Mouse (Mus musculus): ENCODE results near the gene Cdk4. TPM values are rescaled to one million over a fixed set of nuclear protein-coding genes. Genes with fewer than 3 reads are reported as not detected.
A peak's percentile ranks its signal among the peaks of the same experiment; 100 is the strongest.

The Cdk4 gene
- polyA plus RNA-seq, 1 experiment from 2014 or later, result 293 TPM

GRCm38 (mm10) chr10:127076082-127076481, 12.7 kb downstream of the Cdk4 start:
- no peaks in the 10 kb centered on the region for H3K36me3 ChIP-seq (ENCODE audit: control insufficient read depth, insufficient read depth)
- peak overlapping the region; percentile 33; the same call in 1 of the 2 replicates for H3K4me2 ChIP-seq (ENCODE audit: low read depth, low read length)
- peaks cover 23% of the 10 kb centered on the region for H3K4me1 ChIP-seq (ENCODE audit: control insufficient read depth, low read depth, low read length)
- no peak for ATAC-seq (ENCODE audit: low read depth)
- H3K27me3 ChIP-seq (ENCODE audit: control insufficient read depth, insufficient read depth, low read depth, low read length), result peaks cover 25% of the 10 kb centered on the region
- H3K4me3 ChIP-seq (ENCODE audit: low read depth, low read length), result peak overlapping the region; percentile 33; the same call in 1 of the 2 replicates
- no peak overlapping the region for H3K27ac ChIP-seq (ENCODE audit: low read length)
- H3K9me3 ChIP-seq (replicated peaks; ENCODE audit: control insufficient read depth, low read length), result no peaks in the 10 kb centered on the region
- 19% methylated on average over 4 of the region's 4 CpGs for WGBS (ENCODE audit: insufficient replicate concordance)
- H3K9ac ChIP-seq (ENCODE audit: low read depth, low read length), result no peak overlapping the region

DNA sequence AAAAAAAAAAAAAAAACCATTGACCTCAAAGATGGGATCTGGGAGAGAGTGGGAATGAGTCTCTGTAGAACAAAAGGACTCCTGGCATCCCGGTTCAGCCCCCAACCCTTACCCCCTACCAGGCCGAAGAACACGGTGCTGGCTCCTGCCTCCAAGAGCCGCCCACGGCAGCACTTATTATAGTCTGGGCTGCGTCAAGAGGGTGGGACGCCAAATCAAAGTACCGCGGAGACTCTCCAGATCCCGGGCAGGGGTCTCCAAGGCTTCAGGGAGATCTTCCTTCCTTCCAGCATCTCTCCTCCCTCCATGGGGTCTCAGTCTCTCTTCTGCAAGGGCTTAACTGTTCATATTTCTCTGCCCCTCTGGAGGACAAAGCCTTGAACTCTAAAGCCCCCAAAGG, 14.2 kb downstream of the Cdk4 start:
- Histone ChIP-seq H3K9me3 (replicated peaks; ENCODE audit: control insufficient read depth, low read length) (no peaks in the 10 kb centered on the region), H3K36me3 (ENCODE audit: control insufficient read depth, insufficient read depth) (no peaks in the 10 kb centered on the region), H3K9ac (ENCODE audit: low read depth, low read length) (no peak overlapping the region), H3K4me1 (ENCODE audit: control insufficient read depth, low read depth, low read length) (peaks cover 21% of the 10 kb centered on the region), H3K4me3 (ENCODE audit: low read depth, low read length) (no peak overlapping the region), H3K27me3 (ENCODE audit: control insufficient read depth, insufficient read depth, low read depth, low read length) (peaks cover 30% of the 10 kb centered on the region), H3K27ac (ENCODE audit: low read length) (no peak overlapping the region), H3K4me2 (ENCODE audit: low read depth, low read length) (no peak overlapping the region)
- no peak for ATAC-seq (ENCODE audit: low read depth)
- 55% methylated on average over 10 of the region's 10 CpGs for WGBS (ENCODE audit: insufficient replicate concordance)

DNA sequence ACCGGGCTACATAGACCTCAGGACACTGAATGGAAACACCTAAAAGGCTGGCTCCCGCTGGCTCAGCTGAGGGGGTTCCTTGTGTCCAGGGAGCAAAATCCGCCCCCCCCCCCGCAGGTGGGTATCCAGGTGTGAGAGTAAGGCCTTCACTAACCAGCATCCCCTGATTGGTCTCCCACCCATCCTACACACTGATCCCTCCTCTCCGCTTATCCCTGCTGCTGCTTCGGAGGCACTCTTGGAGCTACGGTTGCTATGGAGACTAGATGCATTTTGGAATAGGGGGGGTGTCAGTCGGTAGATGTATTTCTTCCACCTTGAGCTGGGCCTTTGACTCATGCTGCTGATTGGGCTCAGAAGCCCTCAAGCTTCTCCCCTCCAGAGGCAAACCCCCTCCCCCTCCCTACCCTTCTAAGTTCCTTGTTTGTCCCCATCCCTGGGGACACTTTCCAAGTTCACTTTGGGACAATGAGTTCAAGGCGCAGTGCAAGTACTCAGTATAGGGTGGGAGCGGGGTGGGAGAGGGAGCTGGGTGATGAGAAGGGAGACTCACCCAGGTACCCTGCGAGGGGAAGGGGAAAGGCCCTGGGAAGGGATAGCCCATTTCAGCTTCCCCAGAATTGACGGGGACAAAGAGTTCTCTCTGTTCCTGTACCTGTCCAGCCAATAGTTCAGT, 14.8 kb downstream of the Cdk4 start:
- Histone ChIP-seq H3K9ac (ENCODE audit: low read depth, low read length) (no peak overlapping the region), H3K4me3 (ENCODE audit: low read depth, low read length) (no peak overlapping the region), H3K36me3 (ENCODE audit: control insufficient read depth, insufficient read depth) (no peaks in the 10 kb centered on the region), H3K27ac (ENCODE audit: low read length) (no peak overlapping the region), H3K4me1 (ENCODE audit: control insufficient read depth, low read depth, low read length) (peaks cover 21% of the 10 kb centered on the region), H3K27me3 (ENCODE audit: control insufficient read depth, insufficient read depth, low read depth, low read length) (peaks cover 30% of the 10 kb centered on the region), H3K4me2 (ENCODE audit: low read depth, low read length) (no peak overlapping the region), H3K9me3 (replicated peaks; ENCODE audit: control insufficient read depth, low read length) (no peaks in the 10 kb centered on the region)
- ATAC-seq (ENCODE audit: low read depth), result no peak
- WGBS (ENCODE audit: insufficient replicate concordance), result 42% methylated on average over 12 of the region's 12 CpGs

GRCm38 (mm10) chr10:127078677-127079575, 15.6 kb downstream of the Cdk4 start:
- Histone ChIP-seq H3K9me3 (replicated peaks; ENCODE audit: control insufficient read depth, low read length) (no peaks in the 10 kb centered on the region), H3K4me1 (ENCODE audit: control insufficient read depth, low read depth, low read length) (peaks cover 21% of the 10 kb centered on the region), H3K4me3 (ENCODE audit: low read depth, low read length) (peak overlapping the region; percentile 34), H3K27ac (ENCODE audit: low read length) (no peak overlapping the region), H3K9ac (ENCODE audit: low read depth, low read length) (no peak overlapping the region), H3K36me3 (ENCODE audit: control insufficient read depth, insufficient read depth) (no peaks in the 10 kb centered on the region), H3K4me2 (ENCODE audit: low read depth, low read length) (peak overlapping the region; percentile 61), H3K27me3 (ENCODE audit: control insufficient read depth, insufficient read depth, low read depth, low read length) (peaks cover 30% of the 10 kb centered on the region)
- WGBS (ENCODE audit: insufficient replicate concordance), result 18% methylated on average over 38 of the region's 49 CpGs
- no peak for ATAC-seq (ENCODE audit: low read depth)

DNA sequence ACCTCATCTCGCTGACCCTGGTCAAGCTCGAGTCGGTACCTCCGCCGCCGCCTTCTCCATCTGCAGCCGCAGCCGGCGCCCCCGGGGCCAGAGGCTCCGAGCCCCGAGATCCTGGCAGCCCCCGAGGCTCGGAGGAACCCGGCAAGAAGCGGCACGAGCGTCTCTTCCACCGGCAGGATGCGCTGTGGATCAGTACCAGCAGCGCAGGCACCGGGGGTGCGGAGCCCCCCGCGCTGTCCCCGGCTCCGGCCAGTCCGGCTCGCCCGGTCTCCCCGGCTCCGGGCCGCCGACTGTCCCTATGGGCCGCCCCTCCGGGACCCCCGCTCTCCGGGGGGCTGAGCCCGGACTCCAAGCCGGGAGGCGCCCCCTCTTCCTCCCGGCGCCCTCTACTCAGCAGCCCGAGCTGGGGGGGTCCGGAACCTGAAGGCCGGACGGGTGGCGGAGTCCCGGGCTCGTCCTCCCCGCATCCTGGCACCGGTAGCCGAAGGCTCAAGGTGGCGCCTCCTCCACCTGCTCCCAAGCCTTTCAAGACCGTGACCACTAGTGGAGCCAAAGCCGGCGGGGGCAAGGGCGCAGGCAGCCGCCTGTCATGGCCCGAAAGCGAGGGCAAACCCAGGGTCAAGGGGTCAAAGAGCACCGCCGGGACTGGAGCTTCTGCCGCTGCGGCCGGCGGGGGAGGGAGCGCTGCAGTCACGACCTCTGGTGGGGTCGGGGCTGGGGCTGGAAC, 16.5 kb downstream of the Cdk4 start:
- Histone ChIP-seq H3K9ac (ENCODE audit: low read depth, low read length) (no peak overlapping the region), H3K4me1 (ENCODE audit: control insufficient read depth, low read depth, low read length) (peaks cover 21% of the 10 kb centered on the region), H3K4me2 (ENCODE audit: low read depth, low read length) (peak overlapping the region; percentile 61), H3K27ac (ENCODE audit: low read length) (no peak overlapping the region), H3K36me3 (ENCODE audit: control insufficient read depth, insufficient read depth) (no peaks in the 10 kb centered on the region), H3K4me3 (ENCODE audit: low read depth, low read length) (peak overlapping the region; percentile 34), H3K27me3 (ENCODE audit: control insufficient read depth, insufficient read depth, low read depth, low read length) (peaks cover 30% of the 10 kb centered on the region), H3K9me3 (replicated peaks; ENCODE audit: control insufficient read depth, low read length) (no peaks in the 10 kb centered on the region)
- 52% methylated on average over 70 of the region's 70 CpGs for WGBS (ENCODE audit: insufficient replicate concordance)
- peak; percentile 6; the same call in 1 of the 2 replicates for ATAC-seq (ENCODE audit: low read depth)

GRCm38 (mm10) chr10:127080901-127081780, 17.8 kb downstream of the Cdk4 start:
- Histone ChIP-seq H3K9me3 (replicated peaks; ENCODE audit: control insufficient read depth, low read length) (no peaks in the 10 kb centered on the region), H3K27ac (ENCODE audit: low read length) (no peak overlapping the region), H3K27me3 (ENCODE audit: control insufficient read depth, insufficient read depth, low read depth, low read length) (peaks cover 30% of the 10 kb centered on the region), H3K36me3 (ENCODE audit: control insufficient read depth, insufficient read depth) (no peaks in the 10 kb centered on the region), H3K4me3 (ENCODE audit: low read depth, low read length) (0 out of 2 replicates have a peak overlapping the region, but pooled peaks have one; percentile 9), H3K9ac (ENCODE audit: low read depth, low read length) (no peak overlapping the region), H3K4me1 (ENCODE audit: control insufficient read depth, low read depth, low read length) (peaks cover 20% of the 10 kb centered on the region), H3K4me2 (ENCODE audit: low read depth, low read length) (peak overlapping the region; percentile 49)
- ATAC-seq (ENCODE audit: low read depth), result no peak
- whole genome bisulfite sequencing (ENCODE audit: insufficient replicate concordance), result 40% methylated on average over 48 of the region's 48 CpGs

DNA sequence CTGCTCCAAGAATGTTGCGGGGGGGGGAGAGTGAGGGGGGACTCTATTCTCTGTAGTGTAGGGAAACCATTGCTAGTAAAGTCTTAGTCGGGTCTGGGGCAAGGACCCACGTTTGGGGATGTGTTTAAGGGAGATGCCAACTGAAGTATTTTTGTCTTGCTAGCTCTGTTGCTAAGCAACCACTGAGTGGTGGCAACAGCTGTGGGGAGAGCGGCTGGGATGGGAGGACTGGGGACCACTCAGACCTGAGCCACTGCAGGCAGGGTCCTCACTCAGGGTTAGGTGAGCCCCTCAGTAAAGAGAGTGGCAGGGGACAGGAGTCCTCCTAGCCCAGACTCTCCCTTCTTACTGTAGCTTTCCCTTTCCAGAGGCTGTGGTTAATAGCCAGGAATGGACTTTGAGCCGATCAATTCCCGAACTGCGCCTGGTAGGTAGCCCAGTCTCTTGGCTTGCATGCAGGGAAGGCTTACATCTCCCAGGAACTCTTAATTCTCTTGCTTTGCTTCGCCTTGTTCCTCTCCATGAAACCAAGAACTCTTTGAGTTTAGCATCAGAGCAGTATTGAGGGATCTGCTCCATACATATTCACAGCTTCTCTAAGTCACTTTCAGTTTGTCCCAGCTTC, 18.8 kb downstream of the Cdk4 start:
- Histone ChIP-seq H3K9ac (ENCODE audit: low read depth, low read length) (no peak overlapping the region), H3K27ac (ENCODE audit: low read length) (no peak overlapping the region), H3K4me2 (ENCODE audit: low read depth, low read length) (no peak overlapping the region), H3K4me3 (ENCODE audit: low read depth, low read length) (no peak overlapping the region), H3K36me3 (ENCODE audit: control insufficient read depth, insufficient read depth) (no peaks in the 10 kb centered on the region), H3K27me3 (ENCODE audit: control insufficient read depth, insufficient read depth, low read depth, low read length) (peaks cover 30% of the 10 kb centered on the region), H3K9me3 (replicated peaks; ENCODE audit: control insufficient read depth, low read length) (no peaks in the 10 kb centered on the region), H3K4me1 (ENCODE audit: control insufficient read depth, low read depth, low read length) (peaks cover 11% of the 10 kb centered on the region)
- WGBS (ENCODE audit: insufficient replicate concordance), result 50% methylated on average over 8 of the region's 8 CpGs
- no peak for ATAC-seq (ENCODE audit: low read depth)
